Mouse (Mus musculus): ENCODE results near the gene Krt2. TPM values are rescaled to one million over a fixed set of nuclear protein-coding genes. Genes with fewer than 3 reads are reported as not detected.

Gene Krt2
- total and polyA plus RNA-seq, 3 experiments: not detected

- no peak for DNase-seq (ENCODE audit: low read depth, low spot score)
- Histone ChIP-seq H3K27me3 (ENCODE audit: control insufficient read depth in 1 of 2, insufficient read depth in 2 of 2, low read length in 2 of 2) (no peaks in the 10 kb centered on the region), H3K36me3 (ENCODE audit: control insufficient read depth in 1 of 2, insufficient read depth in 2 of 2, low read length in 2 of 2) (no peaks in the 10 kb centered on the region), H3K9me3 (replicated peaks; ENCODE audit: insufficient read depth, low read length) (no peaks in the 10 kb centered on the region), H3K4me3 (ENCODE audit: control insufficient read depth in 1 of 2, insufficient read depth in 1 of 2, low read depth in 2 of 2, low read length in 2 of 2) (no peak overlapping the region), H3K79me2 (ENCODE audit: control insufficient read depth, insufficient read depth, low read length, poor library complexity) (no peaks in the 10 kb centered on the region), H3K27ac (ENCODE audit: control insufficient read depth, low read depth, low read length) (no peak overlapping the region), H3K9ac (ENCODE audit: control insufficient read depth, low read depth, low read length, poor library complexity, severe bottlenecking) (no peak overlapping the region), H3K4me1 (ENCODE audit: control insufficient read depth in 1 of 2, insufficient read depth in 2 of 2, low read length in 2 of 2) (no peaks in the 10 kb centered on the region)
- TF ChIP-seq TAL1 (IDR thresholded peaks at IDR 0.05; ENCODE audit: low read length) (no peak), POLR2AphosphoS5 (IDR thresholded peaks at IDR 0.05; ENCODE audit: borderline replicate concordance, low read depth, low read length) (no peak), MEF2A (IDR thresholded peaks at IDR 0.05; ENCODE audit: extremely low read depth, insufficient replicate concordance, low read depth, low read length, poor library complexity, severe bottlenecking) (no peak), ZC3H11A (IDR thresholded peaks at IDR 0.05; ENCODE audit: low read depth, low read length) (no peak), GABPA (IDR thresholded peaks at IDR 0.05; ENCODE audit: low read depth, low read length) (no peak), POLR2AphosphoS2 (IDR thresholded peaks at IDR 0.05; ENCODE audit: low read length) (no peak), RCOR1 (IDR thresholded peaks at IDR 0.05; ENCODE audit: low read depth, low read length) (no peak), MYB (IDR thresholded peaks at IDR 0.05; ENCODE audit: low read depth, low read length) (no peak)
These were observed 42.6 kb upstream of the Krt2 start for GRCm38 (mm10) chr15:101860421-101861130.

- H3K9ac ChIP-seq (ENCODE audit: control insufficient read depth, low read depth, low read length, poor library complexity, severe bottlenecking): no peak overlapping the region
- H3K27ac ChIP-seq (ENCODE audit: control insufficient read depth, low read depth, low read length): no peak overlapping the region
- no peaks in the 10 kb centered on the region for H3K4me1 ChIP-seq (ENCODE audit: control insufficient read depth in 1 of 2, insufficient read depth in 2 of 2, low read length in 2 of 2)
- no peaks in the 10 kb centered on the region for H3K36me3 ChIP-seq (ENCODE audit: control insufficient read depth in 1 of 2, insufficient read depth in 2 of 2, low read length in 2 of 2)
- DNase-seq (ENCODE audit: low read depth, low spot score): no peak
- TF ChIP-seq ZNF384 (IDR thresholded peaks at IDR 0.05; ENCODE audit: low read depth, low read length) (no peak), NELFE (IDR thresholded peaks at IDR 0.05; ENCODE audit: low read depth, low read length) (no peak), MYC (IDR thresholded peaks at IDR 0.05; ENCODE audit: low read depth, low read length) (no peak), TAL1 (IDR thresholded peaks at IDR 0.05; ENCODE audit: low read length) (no peak)
- no peaks in the 10 kb centered on the region; a peak in 2 of 4 replicates for H3K27me3 ChIP-seq (ENCODE audit: control insufficient read depth in 1 of 2, insufficient read depth in 2 of 2, low read length in 2 of 2)
- H3K9me3 ChIP-seq (replicated peaks; ENCODE audit: insufficient read depth, low read length): no peaks in the 10 kb centered on the region
- H3K79me2 ChIP-seq (ENCODE audit: control insufficient read depth, insufficient read depth, low read length, poor library complexity): no peaks in the 10 kb centered on the region
- H3K4me3 ChIP-seq (ENCODE audit: control insufficient read depth in 1 of 2, insufficient read depth in 1 of 2, low read depth in 2 of 2, low read length in 2 of 2): no peak overlapping the region
These were observed 41.8 kb upstream of the Krt2 start for GRCm38 (mm10) chr15:101859735-101860170.

- Histone ChIP-seq H3K79me2 (ENCODE audit: control insufficient read depth, insufficient read depth, low read length, poor library complexity) (no peaks in the 10 kb centered on the region), H3K4me1 (ENCODE audit: control insufficient read depth in 1 of 2, insufficient read depth in 2 of 2, low read length in 2 of 2) (no peaks in the 10 kb centered on the region), H3K27me3 (ENCODE audit: control insufficient read depth in 1 of 2, insufficient read depth in 2 of 2, low read length in 2 of 2) (no peaks in the 10 kb centered on the region; a peak in 2 of 4 replicates), H3K9ac (ENCODE audit: control insufficient read depth, low read depth, low read length, poor library complexity, severe bottlenecking) (no peak overlapping the region), H3K9me3 (replicated peaks; ENCODE audit: insufficient read depth, low read length) (no peaks in the 10 kb centered on the region), H3K36me3 (ENCODE audit: control insufficient read depth in 1 of 2, insufficient read depth in 2 of 2, low read length in 2 of 2) (no peaks in the 10 kb centered on the region), H3K4me3 (ENCODE audit: control insufficient read depth in 1 of 2, insufficient read depth in 1 of 2, low read depth in 2 of 2, low read length in 2 of 2) (no peak overlapping the region), H3K27ac (ENCODE audit: control insufficient read depth, low read depth, low read length) (no peak overlapping the region)
- TF ChIP-seq POLR2AphosphoS5 (IDR thresholded peaks at IDR 0.05; ENCODE audit: borderline replicate concordance, low read depth, low read length) (no peak), TBP (IDR thresholded peaks at IDR 0.05; ENCODE audit: low read depth, low read length) (no peak), GATA1 (IDR thresholded peaks at IDR 0.05; ENCODE audit: low read depth, low read length) (no peak)
- no peak for DNase-seq (ENCODE audit: low read depth, low spot score)
These were observed 40.9 kb upstream of the Krt2 start for GRCm38 (mm10) chr15:101858673-101859425.

Measured in MEL (cell line).